Mouse (Mus musculus) brain, embryonic 14.5 days (tissue): ENCODE data around the gene Gm45713.

Source experiments
- CTCF ChIP-seq: fragments of 200-500 bp; IDR thresholded peaks from 2 replicates; pipeline ENCODE4 v1.5.1; 2012; ENCODE audit warnings: inconsistent platforms, mild to moderate bottlenecking, moderate library complexity, borderline replicate concordance; ENCODE audit not compliant: insufficient read depth, insufficient read length; ENCODE audit errors: extremely low read depth
- POLR2A ChIP-seq: fragments of 200-500 bp; IDR thresholded peaks from 2 replicates; pipeline ENCODE4 v1.6.1; 2012; ENCODE audit warnings: mild to moderate bottlenecking, inconsistent platforms, borderline replicate concordance; ENCODE audit not compliant: poor library complexity, insufficient read depth, insufficient read length, severe bottlenecking; ENCODE audit errors: extremely low read depth

- TF ChIP-seq CTCF (no peak), POLR2A (no peak)
Observed at GRCm38 (mm10) chr7:45162551-45162950, 26.5 kb upstream of the Gm45713 start.
